Mouse (Mus musculus) C2C12 (cell line): ENCODE data around the gene Sox6.

Source experiments
- MAX ChIP-seq: IDR thresholded peaks from one replicate; pipeline ENCODE4 v1.6.1; 2011; ENCODE audit warnings: mild to moderate bottlenecking, control low read depth
- MYOG ChIP-seq: IDR thresholded peaks from one replicate; pipeline ENCODE4 v1.6.1; 2011; ENCODE audit not compliant: control insufficient read depth, insufficient read length; ENCODE audit errors: extremely low read depth

DNA sequence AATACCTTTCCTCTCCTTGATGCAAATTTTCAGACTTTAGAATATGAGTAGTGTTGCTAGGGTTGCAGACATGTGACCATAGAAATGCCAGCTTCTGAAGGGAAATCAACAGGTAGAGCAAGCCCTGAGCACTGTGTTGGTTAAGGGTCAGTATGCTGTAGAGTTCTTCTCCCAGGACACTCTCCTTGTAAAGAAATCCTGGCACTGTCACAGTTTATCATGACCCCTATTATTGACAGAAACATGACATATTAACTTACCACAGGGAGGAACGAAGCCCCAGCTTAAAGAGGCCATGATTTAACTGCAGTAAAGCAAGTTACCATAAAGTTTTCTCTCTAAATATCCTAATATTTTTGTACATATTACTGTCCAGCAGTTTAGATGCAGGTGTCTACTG is 462.2 kb downstream of the Sox6 start:
- TF ChIP-seq MAX (no peak), MYOG (no peak)
